Mouse (Mus musculus) cerebellum, postnatal 10 days (tissue): ENCODE results near the gene H2-M10.6.
"Not testable (repeated sequence)": the region's sequence is repeated elsewhere in the genome, so short reads cannot be mapped to it uniquely, and the experiment has no call there.

ENCODE experiments used
- DNase-seq, 2 experiments: peaks; one replicate each; pipeline ENCODE4 v3.0.0; 2021; ENCODE audit warnings: mixed read lengths in 2 of 2

Gene H2-M10.6

DNA sequence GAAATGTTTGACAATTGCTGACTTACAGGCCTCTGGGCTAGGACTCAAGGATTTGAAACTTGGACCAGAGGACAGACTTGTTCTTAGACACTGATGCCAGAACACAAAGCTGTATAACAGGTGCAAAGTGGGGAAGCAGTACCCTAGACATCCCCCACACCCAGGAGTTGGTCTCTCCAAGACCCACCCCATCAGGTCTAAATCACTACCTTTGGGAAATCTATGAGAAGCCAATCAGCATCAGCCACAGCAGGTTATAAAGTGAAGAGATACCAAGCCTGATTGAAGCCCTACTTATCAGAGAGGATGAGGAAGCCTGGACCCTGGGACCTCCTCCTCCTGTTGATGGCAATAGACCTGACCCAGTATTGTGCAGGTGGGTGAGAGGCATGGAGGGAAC is at the start of gene H2-M10.6:
Gene H2-M10.6, plus strand, starts transcription at position 301 of the 400 bp plus-strand sequence.
- DNase-seq: no peak

DNA sequence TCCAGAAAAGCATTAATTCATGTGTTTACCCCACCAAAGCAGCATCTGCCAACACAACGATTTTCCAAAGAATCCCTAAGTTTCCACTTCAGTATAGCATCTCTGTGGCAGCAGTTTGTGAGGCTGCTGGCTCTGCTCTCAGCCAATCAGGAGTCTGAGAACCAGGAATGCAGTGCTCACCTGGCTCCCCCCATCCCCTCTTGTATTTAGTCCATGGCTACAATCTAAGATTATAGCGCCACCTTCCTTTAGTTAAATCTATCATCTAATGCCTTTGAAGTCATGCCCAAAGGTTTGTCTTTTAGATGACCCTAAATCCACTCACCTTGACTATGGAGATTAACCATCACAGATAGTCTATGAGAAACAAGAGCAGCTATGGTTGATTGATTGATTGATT is 48.2 kb upstream of the H2-M10.6 start:
- DNase-seq: no peak

DNA sequence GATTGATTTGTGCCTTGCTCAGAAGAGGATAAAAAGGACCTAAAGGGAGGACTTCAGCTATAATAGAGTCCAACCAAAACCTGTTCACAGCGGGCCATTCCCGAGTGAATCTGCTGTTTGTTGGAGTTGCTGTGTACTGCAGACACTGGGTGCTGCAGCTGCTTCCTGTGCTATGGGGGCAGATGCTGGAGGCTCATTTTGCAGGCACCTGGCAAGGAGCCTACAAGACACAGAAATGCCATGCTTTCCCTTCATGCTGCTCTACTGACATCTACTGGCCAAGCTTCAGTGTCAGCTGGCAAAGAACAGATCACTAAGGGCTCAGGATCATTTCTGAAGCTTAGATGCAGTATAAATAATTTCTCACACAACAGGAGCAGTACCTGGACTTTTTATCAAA is 47.7 kb upstream of the H2-M10.6 start:
- DNase-seq: peak; percentile 80

DNA sequence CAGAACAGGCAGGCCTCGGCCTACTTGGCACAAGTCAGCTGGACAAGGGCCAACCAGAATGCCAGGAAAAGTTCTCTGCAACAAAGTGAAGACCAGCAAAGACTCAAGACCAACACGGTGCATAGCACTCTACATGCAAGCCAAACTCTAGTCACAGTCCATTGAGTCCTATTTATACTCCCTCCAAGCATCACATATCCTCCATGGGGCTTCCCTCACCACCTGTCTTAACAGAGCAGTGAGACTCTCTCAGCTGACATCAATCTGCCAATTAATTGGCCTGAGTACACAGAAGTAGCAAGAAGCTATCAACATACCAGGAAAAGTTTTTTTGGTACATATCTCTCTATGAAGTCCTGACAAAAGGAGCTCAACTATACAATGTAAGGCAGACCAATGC is 46.6 kb upstream of the H2-M10.6 start:
- peak; percentile 5 to 11 for DNase-seq

DNA sequence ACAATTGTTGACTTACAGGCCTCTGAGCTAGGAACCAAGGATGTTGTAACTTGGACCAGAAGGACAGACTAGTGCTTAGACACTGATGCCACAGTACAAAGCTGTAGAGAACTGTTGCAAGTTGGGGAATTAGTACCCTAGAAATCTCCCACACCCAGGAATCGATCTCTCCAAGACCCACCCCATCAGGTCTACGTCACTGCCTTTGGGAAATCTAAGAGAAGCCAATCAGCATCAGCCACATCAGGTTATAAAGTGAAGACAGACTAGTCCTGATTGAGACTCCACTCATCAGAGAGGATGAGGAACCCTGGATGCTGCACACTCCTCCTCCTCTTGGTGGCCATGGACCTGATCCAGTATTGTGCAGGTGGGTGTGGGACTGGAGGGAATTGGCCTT is 39.4 kb upstream of the H2-M10.6 start, which contains the start of gene H2-M10.5:
Gene H2-M10.5, plus strand, starts transcription at position 301 of the 400 bp plus-strand sequence.
- DNase-seq: not testable (repeated sequence)

DNA sequence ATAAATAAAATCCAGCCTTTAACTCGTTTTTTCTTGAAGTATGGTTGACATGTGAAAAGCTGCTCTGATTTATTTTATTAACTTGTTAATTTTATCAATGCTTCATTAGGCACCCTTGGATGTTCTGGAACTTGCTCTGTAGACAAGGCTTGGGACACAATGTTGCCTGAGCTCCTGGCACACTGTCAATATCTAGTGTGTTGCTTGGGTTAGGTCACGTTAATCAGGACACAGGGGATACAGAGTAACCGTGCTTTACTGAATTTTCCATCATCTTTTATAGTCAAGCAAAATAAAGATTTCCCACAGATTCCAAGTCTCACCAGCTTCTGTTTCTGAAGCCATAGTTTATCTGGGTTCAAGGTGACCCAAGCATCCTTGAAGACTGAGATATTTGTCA is 30.4 kb upstream of the H2-M10.6 start:
- DNase-seq: no peak

DNA sequence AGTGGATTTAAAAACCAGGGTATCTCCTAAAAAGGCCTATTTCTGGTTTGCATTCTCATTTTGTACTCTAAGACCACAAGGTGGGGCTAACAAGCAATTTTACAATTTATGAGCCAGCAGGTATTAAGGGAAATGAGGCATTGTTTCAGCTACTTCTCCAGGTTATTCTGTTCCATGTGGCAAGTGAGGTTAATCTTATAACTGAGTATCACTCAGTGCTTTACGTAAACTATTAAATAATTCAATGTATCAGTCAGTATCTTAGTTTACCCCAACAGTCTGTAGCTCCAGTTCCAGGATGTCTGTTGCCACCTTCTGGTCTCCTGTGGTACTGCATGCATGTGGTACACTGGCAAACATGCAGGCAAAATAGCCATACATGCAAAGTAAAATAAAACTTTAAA is 25.5 kb upstream of the H2-M10.6 start:
- peak; percentile 51 to 57 for DNase-seq

DNA sequence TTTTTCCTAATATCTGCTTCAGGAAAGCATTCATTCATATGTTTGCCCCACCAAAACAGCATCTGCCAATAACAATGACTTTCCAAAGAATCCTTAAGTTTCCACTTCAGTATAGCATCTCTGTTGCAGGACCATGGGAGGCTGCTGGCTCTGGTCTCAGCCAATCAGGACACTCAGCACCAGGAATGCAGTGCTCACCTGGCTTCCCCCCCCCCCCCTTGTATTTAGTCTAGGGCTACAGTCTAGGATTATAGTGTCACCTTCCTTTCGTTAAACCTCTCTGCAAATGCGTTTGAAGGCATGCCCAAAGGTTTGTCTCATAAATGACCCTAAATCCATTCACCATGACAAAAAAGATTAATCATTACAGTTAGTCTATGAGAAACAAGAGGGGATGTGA is 23.6 kb upstream of the H2-M10.6 start:
- no peak for DNase-seq

DNA sequence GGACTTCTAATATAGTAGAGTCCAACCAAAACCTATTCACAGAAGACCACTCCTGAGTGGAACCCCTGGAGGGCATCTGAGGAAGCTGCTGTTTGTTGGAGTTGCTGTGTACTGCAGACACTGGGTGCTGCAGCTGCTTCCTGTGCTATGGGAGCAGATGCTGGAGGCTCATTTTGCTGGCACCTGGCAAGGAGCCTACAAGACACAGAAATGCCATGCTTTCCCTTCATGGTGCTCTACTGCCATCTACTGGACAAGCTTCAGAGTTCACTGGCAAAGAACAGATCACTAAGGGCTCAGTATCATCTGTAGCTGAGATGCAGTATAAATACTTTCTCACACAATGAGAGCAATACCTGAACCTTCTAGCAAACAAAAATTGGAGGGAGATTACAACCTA is 23.2 kb upstream of the H2-M10.6 start:
- DNase-seq: peak; percentile 92 to 96

DNA sequence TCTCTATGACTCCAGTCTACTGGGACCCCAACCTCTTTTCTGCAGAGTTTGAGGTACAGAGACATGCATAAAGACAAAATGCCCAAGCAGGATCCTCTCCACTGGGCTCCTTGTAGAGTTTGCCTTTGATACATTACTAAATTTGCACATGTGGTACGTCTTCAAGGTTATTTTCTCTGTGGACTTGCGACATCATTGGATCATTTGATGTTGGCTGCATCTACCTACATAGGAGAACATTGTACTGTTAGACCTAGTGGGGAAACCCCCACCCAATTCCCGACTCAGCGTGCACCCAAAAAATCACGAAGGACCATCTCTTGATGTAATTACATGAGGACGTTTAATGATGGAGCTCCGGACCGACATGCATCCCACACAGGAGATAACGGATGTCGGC is 12.5 kb upstream of the H2-M10.6 start:
- DNase-seq: no peak

DNA sequence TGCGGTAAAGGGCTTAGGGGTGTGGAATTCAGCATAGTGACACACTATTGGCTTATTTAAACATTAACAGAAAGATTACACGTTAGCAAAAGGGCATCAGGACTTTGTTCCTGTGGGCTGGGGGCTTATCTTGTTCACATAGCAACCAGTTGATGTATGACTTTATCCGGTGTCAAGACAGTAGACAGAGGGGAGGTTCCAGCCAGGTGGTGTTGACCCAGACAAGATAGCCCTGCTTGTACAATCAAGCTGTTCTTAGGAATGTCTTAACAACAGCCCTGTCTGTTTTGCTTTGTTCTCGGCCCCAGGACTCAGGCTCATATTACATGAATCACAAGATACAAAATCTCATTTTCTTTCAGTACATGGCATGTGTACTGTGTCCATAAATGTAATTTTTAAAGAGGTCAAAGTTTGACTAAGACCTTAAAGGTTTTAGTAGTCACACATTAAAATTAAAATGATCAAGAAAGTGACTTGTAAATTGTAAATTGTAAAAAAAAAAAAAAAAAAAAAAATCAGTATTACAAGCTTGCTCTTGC is 12.0 kb upstream of the H2-M10.6 start:
- DNase-seq: not testable (repeated sequence)

DNA sequence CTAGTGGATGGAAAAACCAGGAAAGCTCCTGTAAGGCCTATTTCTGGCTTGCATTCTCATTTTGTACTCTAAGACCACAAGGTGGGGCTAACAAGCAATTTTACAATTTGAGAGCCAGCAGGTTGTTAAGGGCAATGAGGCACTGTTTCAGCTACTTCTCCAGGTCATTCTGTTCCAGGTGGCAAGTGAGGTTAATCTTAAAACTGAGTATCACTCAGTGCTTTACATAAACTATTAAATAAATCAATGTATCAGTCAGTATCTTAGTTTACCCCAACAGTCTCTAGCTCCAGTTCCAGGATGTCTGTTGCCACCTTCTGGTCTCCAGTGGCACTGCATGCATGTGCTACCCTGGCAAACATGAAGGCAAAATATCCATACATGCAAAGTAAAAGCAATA is 12.0 kb downstream of the H2-M10.6 start:
- peak; percentile 74 to 76 for DNase-seq

DNA sequence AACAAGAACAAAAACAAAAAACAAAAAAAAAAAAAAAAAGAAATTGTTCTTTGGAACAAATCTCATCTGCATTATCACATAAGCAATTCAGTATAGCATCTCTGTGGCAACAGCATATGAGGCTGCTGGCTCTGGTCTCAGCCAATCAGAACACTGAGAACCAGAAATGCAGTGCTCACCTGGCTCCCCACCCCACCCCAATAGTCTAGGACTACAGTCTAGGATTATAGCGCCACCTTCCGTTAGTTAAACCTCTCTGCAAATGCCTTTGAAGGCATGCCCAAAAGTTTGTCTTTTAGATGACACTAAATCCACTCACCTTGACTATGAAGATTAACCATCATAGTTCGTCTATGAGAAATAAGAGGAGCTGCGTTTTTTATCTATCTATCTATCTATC is 13.6 kb downstream of the H2-M10.6 start:
- DNase-seq: peak; percentile 59 to 83

DNA sequence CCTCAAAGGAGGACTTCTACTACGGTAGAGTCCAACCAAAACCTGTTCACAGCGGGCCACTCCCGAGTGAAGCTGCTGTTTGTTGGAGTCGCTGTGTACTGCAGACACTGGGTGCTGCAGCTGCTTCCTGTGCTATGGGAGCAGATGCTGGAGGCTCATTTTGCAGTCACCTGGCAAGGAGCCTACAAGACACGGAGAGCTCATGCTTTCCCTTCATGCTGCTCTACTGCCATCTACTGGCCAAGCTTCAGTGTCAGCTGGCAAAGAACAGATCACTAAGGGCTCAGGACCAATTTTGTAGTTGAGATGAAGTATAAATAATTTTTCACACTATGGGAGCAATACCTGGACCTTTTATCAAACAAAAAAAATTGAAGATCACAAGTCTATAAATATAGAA is 14.0 kb downstream of the H2-M10.6 start:
- DNase-seq: peak; percentile 97 to 99

DNA sequence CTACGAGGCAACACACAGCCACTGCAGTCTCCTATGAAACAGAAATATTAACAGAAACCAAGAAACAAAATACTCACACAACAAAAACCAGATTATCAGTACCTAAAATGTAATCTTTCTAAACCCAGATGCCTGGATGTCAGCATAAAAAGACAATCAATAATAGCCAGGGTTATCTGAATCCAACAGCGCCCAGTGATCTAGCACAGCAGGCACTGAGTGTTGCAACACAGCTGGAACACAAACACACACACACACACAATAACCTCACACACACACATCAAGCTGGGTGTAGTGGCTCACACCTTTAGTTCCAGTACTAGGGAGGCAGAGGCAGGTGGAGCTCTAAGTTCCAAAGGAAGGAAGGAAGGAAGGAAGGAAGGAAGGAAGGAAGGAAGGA is 16.5 kb downstream of the H2-M10.6 start:
- DNase-seq: no peak

DNA sequence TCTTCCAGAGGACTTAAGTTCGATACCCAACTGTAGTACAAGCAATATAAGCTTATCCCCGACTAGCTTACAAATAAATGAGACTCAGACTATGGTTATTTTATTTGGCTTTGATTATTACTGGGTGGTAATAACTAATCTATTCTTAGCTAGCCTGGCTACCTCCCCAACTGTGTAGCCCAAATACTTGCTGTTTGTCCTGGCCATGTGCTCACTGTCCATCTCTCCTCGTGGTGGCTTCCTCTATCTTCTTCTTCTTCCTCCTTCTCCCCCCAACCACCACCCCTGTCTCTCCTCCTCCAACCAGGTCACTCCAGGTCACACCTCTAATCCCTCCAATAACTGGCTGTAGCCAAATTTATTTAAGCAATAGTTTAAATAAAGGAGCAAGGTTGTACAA is 18.5 kb downstream of the H2-M10.6 start:
- DNase-seq: no peak

DNA sequence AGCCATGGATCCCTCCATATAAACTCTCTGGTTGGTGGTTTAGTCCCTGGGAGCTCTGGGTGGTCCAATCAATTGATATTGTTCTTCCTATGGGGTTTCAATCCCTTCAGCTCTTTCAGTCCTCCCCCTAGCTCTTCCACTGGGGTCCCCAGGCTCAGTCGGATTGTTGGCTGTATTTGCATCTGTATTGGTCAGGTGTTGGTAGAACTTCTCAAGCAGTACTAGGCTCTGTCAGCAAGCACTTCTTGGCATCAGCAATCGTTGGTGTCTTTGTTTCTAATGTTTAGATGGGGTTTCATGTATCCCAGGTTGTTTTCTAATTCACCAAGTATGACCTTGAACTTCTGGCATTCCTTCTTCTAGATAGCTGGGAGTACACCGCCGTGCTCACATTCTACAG is 20.7 kb downstream of the H2-M10.6 start:
- no peak for DNase-seq

DNA sequence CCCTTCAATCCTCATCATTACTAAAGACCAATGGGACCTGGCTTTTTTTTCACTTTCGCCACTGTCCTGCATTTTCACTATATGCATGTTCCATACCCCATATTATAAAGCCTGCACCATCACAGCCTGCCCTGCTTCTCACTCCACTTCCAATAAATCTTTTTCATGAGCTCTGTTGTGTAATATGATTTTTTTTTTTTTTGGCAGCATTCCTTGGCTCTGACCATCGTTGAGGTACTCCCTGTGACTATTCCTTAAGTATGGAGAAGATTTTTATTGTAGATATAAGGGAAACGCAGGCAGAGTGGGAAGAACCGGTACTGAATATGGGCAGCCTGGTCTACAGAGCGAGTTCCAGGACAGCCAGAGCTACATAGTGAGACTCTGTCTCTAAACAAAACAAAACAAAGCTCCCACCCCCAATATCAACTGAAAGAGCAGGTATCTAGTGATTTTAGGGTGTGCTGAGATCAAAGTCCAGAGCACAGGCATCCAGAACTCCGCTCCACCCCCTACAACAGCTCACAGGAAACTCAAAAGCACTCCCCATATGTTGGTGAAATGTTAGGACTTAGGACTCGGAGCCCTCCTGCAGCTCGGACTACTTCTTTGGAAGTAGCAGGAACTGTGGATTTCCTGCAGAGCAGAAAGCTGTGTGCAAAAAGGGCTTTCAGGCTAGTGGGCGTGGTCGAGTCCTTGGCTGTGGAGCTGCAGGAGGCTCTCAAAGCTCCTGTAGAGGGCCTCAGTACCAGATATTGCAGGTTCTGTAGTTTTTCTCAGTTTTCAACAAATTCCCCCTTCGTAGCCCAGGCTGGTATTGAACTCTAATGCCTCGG is 23.8 kb downstream of the H2-M10.6 start:
- DNase-seq: peak; percentile 52 to 66

DNA sequence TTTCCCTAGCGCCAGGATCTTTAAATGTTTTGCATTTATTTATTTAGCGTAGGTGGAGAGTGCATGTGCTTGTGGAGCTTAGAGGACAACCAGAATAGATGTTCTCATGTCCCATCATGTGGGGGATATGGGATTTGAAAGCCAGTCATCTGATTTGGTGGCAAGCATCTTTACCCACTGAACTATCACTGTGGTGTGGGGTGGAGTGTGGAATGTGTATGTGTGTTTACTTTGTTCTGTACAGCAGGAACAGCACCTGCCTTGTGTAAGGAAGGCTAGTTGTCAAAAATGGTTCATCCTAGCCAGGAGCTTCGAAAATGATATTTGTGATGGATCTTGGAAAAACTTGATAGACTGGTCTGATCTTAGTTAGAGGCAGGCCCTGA is 24.4 kb downstream of the H2-M10.6 start:
- DNase-seq: no peak

DNA sequence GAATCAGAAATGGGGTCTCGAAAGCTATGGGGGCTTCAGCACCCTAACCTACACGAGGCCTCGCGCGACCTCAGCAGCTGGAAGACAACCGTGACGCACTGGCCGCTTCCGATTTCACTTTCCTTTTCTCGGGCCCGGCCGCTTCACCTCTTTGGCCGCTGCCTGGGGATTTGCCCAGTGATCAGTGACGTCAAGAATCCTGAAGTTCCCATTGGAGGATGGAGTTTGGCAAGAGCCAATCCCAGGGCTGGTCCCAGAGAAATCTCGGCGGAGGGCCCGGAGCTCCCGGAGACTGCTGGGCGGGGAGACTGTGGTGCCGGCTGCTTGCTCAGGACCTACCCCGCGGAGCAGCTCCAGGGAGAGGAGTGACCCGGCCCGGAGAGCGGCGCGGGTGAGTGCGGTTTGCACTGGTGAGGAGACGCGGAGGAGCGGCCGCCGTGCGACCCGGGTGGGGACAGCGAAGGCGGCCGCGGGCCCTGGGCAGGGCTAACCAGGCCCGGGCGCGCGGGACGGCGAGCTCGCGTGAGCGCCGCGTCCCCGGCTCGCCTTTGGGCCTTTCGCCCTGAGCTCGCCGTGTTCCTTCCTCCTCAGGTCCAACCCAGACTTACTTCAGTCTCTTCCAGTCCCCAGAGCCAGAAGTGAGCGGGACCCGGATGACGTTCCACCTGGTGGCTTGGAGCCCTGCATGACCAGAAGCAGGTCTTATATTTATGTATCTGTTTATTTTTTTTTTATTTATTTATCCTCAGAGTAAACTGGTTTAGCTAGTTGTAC is 25.1 kb downstream of the H2-M10.6 start, which contains the start of gene Trim26:
Gene Trim26, plus strand, starts transcription at position 261 of the 774 bp plus-strand sequence.
- DNase-seq: peak; percentile 98

DNA sequence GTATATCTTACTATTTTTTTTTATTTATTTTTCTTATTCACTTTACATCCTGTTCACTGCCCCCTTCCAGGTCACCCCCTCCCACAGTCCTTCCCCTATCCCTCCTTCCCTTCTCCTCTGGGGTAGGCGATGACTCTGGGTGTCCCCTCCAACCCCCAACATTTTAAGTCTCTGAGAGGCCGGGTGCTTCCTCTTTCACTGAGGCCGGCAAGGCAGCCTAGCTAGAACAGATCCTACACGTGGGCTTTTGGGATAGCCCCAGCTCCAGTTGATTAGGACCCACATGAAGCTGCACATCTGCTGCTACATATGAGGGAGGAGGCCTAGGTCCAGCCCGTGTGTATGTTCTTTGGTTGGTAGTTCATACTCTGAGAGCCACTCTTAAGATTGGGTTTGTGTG is 27.0 kb downstream of the H2-M10.6 start:
- no peak for DNase-seq

DNA sequence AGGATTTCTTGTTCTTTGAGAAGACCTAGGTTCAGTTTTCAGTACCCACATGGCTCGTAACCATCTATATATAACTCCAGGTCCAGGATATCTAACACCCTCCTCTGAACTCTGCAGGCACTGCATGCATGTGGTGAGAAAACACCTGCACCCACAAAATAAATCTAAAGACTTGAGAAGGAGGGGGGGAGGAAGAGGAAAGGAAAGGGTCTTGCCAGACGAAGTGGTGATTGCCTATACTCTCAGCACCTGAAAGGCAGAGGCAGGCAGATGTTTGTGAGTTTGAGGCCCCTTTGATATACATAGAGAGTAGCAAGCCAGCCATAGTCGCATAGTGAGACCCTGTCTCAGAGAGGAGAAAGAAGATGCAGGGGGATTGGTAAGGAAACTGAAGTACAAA is 28.0 kb downstream of the H2-M10.6 start:
- no peak for DNase-seq

DNA sequence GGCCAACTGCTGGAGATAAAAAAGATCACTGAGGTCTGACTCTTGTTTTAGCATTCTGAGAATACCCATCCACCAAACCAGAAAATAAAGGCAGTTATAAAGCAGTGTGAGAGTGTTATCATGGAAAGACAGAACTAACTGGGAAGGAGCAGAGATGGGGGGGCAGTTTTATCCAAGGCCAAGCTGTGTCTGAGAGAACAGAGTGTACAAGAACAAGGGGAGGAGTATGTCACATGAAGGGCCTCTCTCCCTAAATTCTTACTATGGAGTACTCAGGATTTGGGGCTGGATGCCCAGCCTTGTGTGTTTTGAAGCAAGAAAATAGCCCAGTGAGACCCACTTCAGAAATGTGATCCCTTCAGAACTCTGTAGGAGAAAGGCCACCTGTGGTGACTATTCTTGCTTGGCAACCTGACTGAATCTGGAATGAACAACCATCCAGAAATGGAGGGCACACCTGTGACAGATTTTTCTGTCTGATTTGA is 29.0 kb downstream of the H2-M10.6 start:
- no peak for DNase-seq

DNA sequence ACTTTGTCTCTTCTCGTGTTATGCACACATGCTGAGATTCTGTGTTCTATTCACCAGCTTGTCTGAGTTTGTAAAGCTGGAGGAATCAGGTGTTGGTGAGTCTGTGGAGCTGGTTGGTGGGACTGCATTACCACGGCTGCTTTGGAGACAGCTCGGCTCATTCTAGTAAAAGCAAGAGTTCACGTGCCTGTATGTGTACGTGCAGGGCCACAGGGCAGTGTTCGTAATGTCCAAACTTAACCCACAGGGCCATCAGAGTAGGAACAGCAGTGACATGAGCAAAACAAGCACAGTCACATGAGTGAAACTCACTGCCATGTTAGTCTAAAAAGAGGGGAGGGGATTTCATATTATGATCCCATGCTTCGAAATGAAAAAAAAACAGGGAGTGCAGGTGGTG is 31.7 kb downstream of the H2-M10.6 start:
- DNase-seq: no peak
